Mouse (Mus musculus): ENCODE data around the gene Fxyd3. TPM values are rescaled to one million over a fixed set of nuclear protein-coding genes. Genes with fewer than 3 reads are reported as not detected.

Gene Fxyd3
- total RNA-seq, 2 experiments from 2014 or later = 1.2 to 1.4 TPM

GRCm38 (mm10) chr7:31079670-31080069 is 3.2 kb upstream of the Fxyd3 start:
- intact Hi-C loops (cut with DNase I) = loop anchor here (2.0 kb wide), 2 partner anchors 15 to 21 kb away; partner anchors contain the start of gene Lgi4
- no peak for TF ChIP-seq CTCF (IDR thresholded peaks at IDR 0.05)
- no peak for DNase-seq
- Histone ChIP-seq H3K4me3 (no peak overlapping the region), H3K27ac (peak overlapping the region; percentile 95; the same call in 1 of the 2 replicates)

GRCm38 (mm10) chr7:31077885-31078445 is 1.5 kb upstream of the Fxyd3 start:
- intact Hi-C loops (cut with DNase I) = loop anchor here (2.0 kb wide), 2 partner anchors 17 to 19 kb away; partner anchors contain the start of gene Lgi4

GRCm38 (mm10) chr7:31077470-31077869 is 966 bp upstream of the Fxyd3 start:
- intact Hi-C loops (cut with DNase I) = no loop called here
- TF ChIP-seq CTCF (IDR thresholded peaks at IDR 0.05) = no peak
- no peak overlapping the region for H3K4me3 ChIP-seq

More at GRCm38 (mm10) chr7:31077885-31078445, 1.5 kb upstream of the Fxyd3 start:
- peak overlapping the region; percentile 57 for H3K27ac ChIP-seq
- no peak for DNase-seq
- no peak overlapping the region for H3K4me3 ChIP-seq
- peak; percentile 76 for TF ChIP-seq CTCF (IDR thresholded peaks at IDR 0.05)

GRCm38 (mm10) chr7:31074713-31075069 is 1.8 kb downstream of the Fxyd3 start:
- no peak for TF ChIP-seq CTCF (IDR thresholded peaks at IDR 0.05)
- H3K27ac ChIP-seq = no peak overlapping the region
- no peak overlapping the region for H3K4me3 ChIP-seq
- DNase-seq = no peak
- intact Hi-C loops (cut with DNase I) = no loop called here

More at GRCm38 (mm10) chr7:31077470-31077869, 966 bp upstream of the Fxyd3 start:
- no peak for DNase-seq
- peak overlapping the region; percentile 57 for H3K27ac ChIP-seq

- intact Hi-C loops (cut with DNase I) = no loop called here
- DNase-seq = peak; percentile 49
- no peak for TF ChIP-seq CTCF (IDR thresholded peaks at IDR 0.05)
- Histone ChIP-seq H3K4me3 (no peak overlapping the region), H3K27ac (peak overlapping the region; percentile 51)
These were observed 2.3 kb downstream of the Fxyd3 start for GRCm38 (mm10) chr7:31074061-31074712.

- peak overlapping the region; percentile 38; the same call in 1 of the 2 replicates for H3K27ac ChIP-seq
- intact Hi-C loops (cut with DNase I) = no loop called here
- TF ChIP-seq CTCF (IDR thresholded peaks at IDR 0.05) = no peak
- no peak overlapping the region for H3K4me3 ChIP-seq
- DNase-seq = no peak
These were observed 3.0 kb downstream of the Fxyd3 start for GRCm38 (mm10) chr7:31073546-31073945.

- DNase-seq = no peak
- TF ChIP-seq CTCF (IDR thresholded peaks at IDR 0.05) = no peak
- Histone ChIP-seq H3K27ac (no peak overlapping the region; the same call in 1 of the 2 replicates), H3K4me3 (no peak overlapping the region)
- intact Hi-C loops (cut with DNase I) = no loop called here
These were observed 4.2 kb downstream of the Fxyd3 start for GRCm38 (mm10) chr7:31072326-31072725.

- TF ChIP-seq CTCF (IDR thresholded peaks at IDR 0.05) = no peak
- no peak overlapping the region for H3K27ac ChIP-seq
- intact Hi-C loops (cut with DNase I) = no loop called here
- H3K4me3 ChIP-seq = no peak overlapping the region
- DNase-seq = no peak
These were observed 6.2 kb downstream of the Fxyd3 start for GRCm38 (mm10) chr7:31070324-31070723.

- no peak for TF ChIP-seq CTCF (IDR thresholded peaks at IDR 0.05)
- H3K27ac ChIP-seq = no peak overlapping the region
- intact Hi-C loops (cut with DNase I) = no loop called here
- no peak overlapping the region for H3K4me3 ChIP-seq
- no peak for DNase-seq
These were observed 7.0 kb downstream of the Fxyd3 start for GRCm38 (mm10) chr7:31069491-31069890.

GRCm38 (mm10) chr7:31067836-31068235 is 8.7 kb downstream of the Fxyd3 start:
- Histone ChIP-seq H3K27ac (peak overlapping the region; percentile 9), H3K4me3 (no peak overlapping the region)
- no peak for TF ChIP-seq CTCF (IDR thresholded peaks at IDR 0.05)
- peak; percentile 53 for DNase-seq
- intact Hi-C loops (cut with DNase I) = no loop called here

GRCm38 (mm10) chr7:31063074-31063560 is 13.4 kb downstream of the Fxyd3 start:
- intact Hi-C loops (cut with DNase I) = no loop called here
- TF ChIP-seq CTCF (IDR thresholded peaks at IDR 0.05) = no peak
- no peak for DNase-seq
- H3K27ac ChIP-seq = peak overlapping the region; percentile 24; the same call in 1 of the 2 replicates
- H3K4me3 ChIP-seq = no peak overlapping the region

- Histone ChIP-seq H3K4me3 (peak overlapping the region; percentile 54), H3K27ac (peak overlapping the region; percentile 80)
- intact Hi-C loops (cut with DNase I) = no loop called here
- no peak for DNase-seq
- no peak for TF ChIP-seq CTCF (IDR thresholded peaks at IDR 0.05)
These were observed 15.9 kb downstream of the Fxyd3 start for GRCm38 (mm10) chr7:31060621-31061010.

GRCm38 (mm10) chr7:31059919-31060620 is 16.4 kb downstream of the Fxyd3 start:
- TF ChIP-seq CTCF (IDR thresholded peaks at IDR 0.05) = no peak
- intact Hi-C loops (cut with DNase I) = loop anchor here (1.0 to 10.0 kb wide), 4 partner anchors 19 to 112 kb away; partner anchors contain the start of gene Gramd1a
- H3K4me3 ChIP-seq = peak overlapping the region; percentile 54

More at GRCm38 (mm10) chr7:31059919-31060620, 16.4 kb downstream of the Fxyd3 start:
- DNase-seq = peak; percentile 31
- H3K27ac ChIP-seq = peak overlapping the region; percentile 80
